10 mouse cellular contexts compared by ENCODE assay signal in the genomic region with DNA sequence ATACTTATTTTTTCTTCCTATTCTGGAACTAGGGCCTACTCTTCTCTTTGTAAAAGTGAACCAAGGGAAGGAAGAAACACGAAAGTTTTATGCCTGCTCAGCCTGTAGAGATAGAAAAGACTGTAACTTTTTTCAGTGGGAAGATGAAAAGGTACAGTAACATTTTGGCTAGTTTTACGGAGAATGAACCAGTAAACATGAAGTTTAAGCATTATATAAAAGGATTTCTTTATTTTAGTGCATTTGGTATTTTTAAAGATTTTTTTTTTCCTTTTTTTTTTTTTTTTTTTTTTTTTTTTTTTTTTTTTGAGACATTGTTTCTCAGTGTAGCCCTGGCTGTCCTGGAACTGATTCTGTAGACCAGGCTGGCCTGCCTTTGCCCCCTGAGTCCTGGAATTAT. TPM values are rescaled to one million over a fixed set of nuclear protein-coding genes. Genes with fewer than 3 reads are reported as not detected.
DNase-seq lines count a peak whose midpoint lies in the region; ATAC-seq and TF ChIP-seq lines count a peak whose summit lies in the region.
"Had no signal": no experiment of that assay in that cellular context is flagged by ENCODE, and none has a peak within 500 bp of the region (broad histone marks: within the 10 kb centered on the region; RNA-seq: fewer than 3 reads in every experiment).

No protein-coding gene starts in this region.

- intact Hi-C loops in left cerebral cortex, adult 2 months (cut with DNase I), result loop anchor here (2.0 kb wide), 1 partner anchor 115 kb away; a partner anchor contains a TSS

- no peaks in the 10 kb centered on the region for H3K9me3 ChIP-seq in embryonic facial prominence, embryonic 13.5 days
- no peaks in the 10 kb centered on the region for H3K9me3 ChIP-seq in hindbrain, postnatal 0 days (ENCODE audit: low read length)
- no peaks in the 10 kb centered on the region for H3K9me3 ChIP-seq in midbrain, embryonic 13.5 days

- TF ChIP-seq POLR2A in cerebellum, adult 2 months (IDR thresholded peaks at IDR 0.05; ENCODE audit: borderline replicate concordance, insufficient read depth, low read length), result no peak

- no peaks in the 10 kb centered on the region for H3K4me1 ChIP-seq in embryonic facial prominence, embryonic 13.5 days
- H3K4me1 ChIP-seq in hindbrain, postnatal 0 days (ENCODE audit: insufficient read depth, low read length), result no peaks in the 10 kb centered on the region
- H3K4me1 ChIP-seq in midbrain, embryonic 13.5 days (replicated peaks), result no peaks in the 10 kb centered on the region
- H3K4me1 ChIP-seq in cerebellum, adult 2 months (ENCODE audit: control insufficient read depth, insufficient read depth, low read length), result no peaks in the 10 kb centered on the region

- no peak overlapping the region for H3K9ac ChIP-seq in embryonic facial prominence, embryonic 13.5 days
- H3K9ac ChIP-seq in hindbrain, postnatal 0 days (replicated peaks; ENCODE audit: low read length), result no peak overlapping the region
- no peak overlapping the region for H3K9ac ChIP-seq in midbrain, embryonic 13.5 days (replicated peaks)

- peak overlapping the region; percentile 62 for H3K4me2 ChIP-seq in embryonic facial prominence, embryonic 13.5 days
- peak overlapping the region; percentile 58 for H3K4me2 ChIP-seq in hindbrain, postnatal 0 days (ENCODE audit: low read depth, low read length)
- H3K4me2 ChIP-seq in midbrain, embryonic 13.5 days (replicated peaks), result peak overlapping the region; percentile 55; the same call in 1 of the 2 replicates

- ATAC-seq in embryonic facial prominence, embryonic 13.5 days (ENCODE audit: insufficient number of reproducible peaks, insufficient read depth, low FRiP score, low TSS enrichment, low read depth), result no peak
- no peak for ATAC-seq in hindbrain, postnatal 0 days
- ATAC-seq in midbrain, embryonic 13.5 days, result no peak

- peaks cover 18% of the 10 kb centered on the region for H3K36me3 ChIP-seq in embryonic facial prominence, embryonic 13.5 days
- no peaks in the 10 kb centered on the region; the same call in 1 of the 2 replicates for H3K36me3 ChIP-seq in hindbrain, postnatal 0 days (ENCODE audit: insufficient read depth, low read length)
- H3K36me3 ChIP-seq in midbrain, embryonic 13.5 days, result peaks cover 21% of the 10 kb centered on the region

- H3K4me3 ChIP-seq in left cerebral cortex, adult 2 months, result peak overlapping the region; percentile 83
- peak overlapping the region; percentile 77; the same call in 1 of the 2 replicates for H3K4me3 ChIP-seq in embryonic facial prominence, embryonic 13.5 days
- H3K4me3 ChIP-seq in hindbrain, postnatal 0 days (ENCODE audit: low read length), result no peak overlapping the region; the same call in 1 of the 2 replicates
- 0 out of 2 replicates have a peak overlapping the region, but pooled peaks have one; percentile 87 for H3K4me3 ChIP-seq in midbrain, embryonic 13.5 days (replicated peaks)
- H3K4me3 ChIP-seq in cerebellum, adult 2 months (replicated peaks; ENCODE audit: insufficient read depth, low read depth, low read length), result no peak overlapping the region

- no peaks in the 10 kb centered on the region for H3K27me3 ChIP-seq in embryonic facial prominence, embryonic 13.5 days
- no peaks in the 10 kb centered on the region for H3K27me3 ChIP-seq in hindbrain, postnatal 0 days (ENCODE audit: insufficient read depth, low read length)
- H3K27me3 ChIP-seq in midbrain, embryonic 13.5 days, result no peaks in the 10 kb centered on the region
- no peaks in the 10 kb centered on the region for H3K27me3 ChIP-seq in cerebellum, adult 2 months (ENCODE audit: control insufficient read depth, insufficient read depth, low read length)

- WGBS in embryonic facial prominence, embryonic 13.5 days, result 78% methylated on average over 2 of the region's 2 CpGs
- 78% methylated on average over 2 of the region's 2 CpGs for WGBS in hindbrain, postnatal 0 days
- 76% methylated on average over 2 of the region's 2 CpGs for WGBS in midbrain, embryonic 13.5 days
- WGBS in cerebellum, adult 2 months, result 73% methylated on average over 2 of the region's 2 CpGs

- no peak for TF ChIP-seq CTCF in left cerebral cortex, adult 2 months (IDR thresholded peaks at IDR 0.05)
- no peak for TF ChIP-seq CTCF in hindbrain, postnatal 0 days (IDR thresholded peaks at IDR 0.05; ENCODE audit: low read depth)
- TF ChIP-seq CTCF in cerebellum, adult 2 months (IDR thresholded peaks at IDR 0.05; ENCODE audit: borderline replicate concordance, insufficient read depth, low read depth, low read length), result no peak

- no peak for DNase-seq in left cerebral cortex, adult 2 months (ENCODE audit: extremely low spot score in 1 of 2, low spot score in 2 of 2)
- DNase-seq in left cerebral cortex, adult 9 months (ENCODE audit: low spot score in 2 of 2), result no peak
- no peak for DNase-seq in hindbrain, postnatal 0 days (ENCODE audit: low spot score)
- no peak for DNase-seq in cerebellum, adult 2 months
- DNase-seq in thymus, postnatal 14 days, result no peak
- no peak for DNase-seq in ovary, postnatal 10 days (ENCODE audit: low spot score)
- DNase-seq: cerebellum, postnatal 14 days; thymus, adult 18-20 months had no signal

- H3K27ac ChIP-seq in left cerebral cortex, adult 2 months, result no peak overlapping the region
- H3K27ac ChIP-seq in embryonic facial prominence, embryonic 13.5 days, result no peak overlapping the region
- no peak overlapping the region for H3K27ac ChIP-seq in hindbrain, postnatal 0 days
- H3K27ac ChIP-seq in midbrain, embryonic 13.5 days, result no peak overlapping the region
- no peak overlapping the region for H3K27ac ChIP-seq in cerebellum, adult 2 months (ENCODE audit: insufficient read depth, low read length)

RNA-seq across cellular contexts. Expression of a gene that starts 8.7 kb away (rescaled TPM):
- 10 to 100 TPM in 1 of 2 experiments, 1 to 10 TPM in 1; 9.0 to 10.4 TPM for total RNA-seq in left cerebral cortex, adult 2 months (2021)
- polyA plus RNA-seq in embryonic facial prominence, embryonic 13.5 days (2015; fragmentation: Nextera tagmentation; extraction: Ambion mirVana), result 19.2 and 20.0 TPM in 2 replicates
- total RNA-seq in hindbrain, postnatal 0 days (2014; rRNA removed), result 9.7 and 10.6 TPM in 2 replicates
- polyA plus RNA-seq in hindbrain, postnatal 0 days (2015; fragmentation: Nextera tagmentation; extraction: Ambion mirVana), result 6.7 and 6.9 TPM in 2 replicates
- 13.9 and 14.0 TPM in 2 replicates for polyA plus RNA-seq in midbrain, embryonic 13.5 days (2015; fragmentation: Nextera tagmentation; extraction: Ambion mirVana)
- 15.2 and 16.7 TPM in 2 replicates for polyA plus RNA-seq in cerebellum, adult 2 months (2012; rRNA removed)

RNA-seq across cellular contexts. Expression of a gene that starts 42.6 kb away (rescaled TPM):
- 1 to 10 TPM; 1.0 to 1.9 TPM for total RNA-seq in left cerebral cortex, adult 2 months (2021)
- polyA plus RNA-seq in embryonic facial prominence, embryonic 13.5 days (2015; fragmentation: Nextera tagmentation; extraction: Ambion mirVana), result 19.2 and 22.3 TPM in 2 replicates
- 7.7 and 10.5 TPM in 2 replicates for total RNA-seq in hindbrain, postnatal 0 days (2014; rRNA removed)
- 2.3 and 2.8 TPM in 2 replicates for polyA plus RNA-seq in hindbrain, postnatal 0 days (2015; fragmentation: Nextera tagmentation; extraction: Ambion mirVana)
- polyA plus RNA-seq in midbrain, embryonic 13.5 days (2015; fragmentation: Nextera tagmentation; extraction: Ambion mirVana), result 5.9 and 6.2 TPM in 2 replicates
- 1.9 and 2.1 TPM in 2 replicates for polyA plus RNA-seq in cerebellum, adult 2 months (2012; rRNA removed)

RNA-seq across cellular contexts. Expression of a gene that starts 49.9 kb away (rescaled TPM):
- total RNA-seq in left cerebral cortex, adult 2 months (2021), result 10 to 100 TPM; 69.3 to 71.6 TPM
- polyA plus RNA-seq in embryonic facial prominence, embryonic 13.5 days (2015; fragmentation: Nextera tagmentation; extraction: Ambion mirVana), result 118 and 122 TPM in 2 replicates
- 45.8 and 48.8 TPM in 2 replicates for total RNA-seq in hindbrain, postnatal 0 days (2014; rRNA removed)
- polyA plus RNA-seq in hindbrain, postnatal 0 days (2015; fragmentation: Nextera tagmentation; extraction: Ambion mirVana), result 73.8 and 77.5 TPM in 2 replicates
- 116 and 131 TPM in 2 replicates for polyA plus RNA-seq in midbrain, embryonic 13.5 days (2015; fragmentation: Nextera tagmentation; extraction: Ambion mirVana)
- 111 and 117 TPM in 2 replicates for polyA plus RNA-seq in cerebellum, adult 2 months (2012; rRNA removed)

Comparison
In these comparisons a context has a peak if more than half of its experiments do, and no peak if none do; other contexts are left out.
1. H3K4me3 ChIP-seq: peak in left cerebral cortex, adult 2 months (single experiment), embryonic facial prominence, embryonic 13.5 days (single experiment) and midbrain, embryonic 13.5 days (single experiment); none in hindbrain, postnatal 0 days (single experiment) and cerebellum, adult 2 months (single experiment).
2. Peak in every context shown above with its lines, with median percentiles within 50 percentile points of each other: H3K4me2 ChIP-seq.